Mouse (Mus musculus) right cerebral cortex, postnatal 4 days (tissue): ENCODE measurements around the gene Tsks.
A peak's percentile ranks its signal among the peaks of the same experiment; 100 is the strongest.

ENCODE experiments used
- DNase-seq: peaks from one replicate; pipeline ENCODE4 v3.0.0-alpha.2; 2022

Tsks gene

DNA sequence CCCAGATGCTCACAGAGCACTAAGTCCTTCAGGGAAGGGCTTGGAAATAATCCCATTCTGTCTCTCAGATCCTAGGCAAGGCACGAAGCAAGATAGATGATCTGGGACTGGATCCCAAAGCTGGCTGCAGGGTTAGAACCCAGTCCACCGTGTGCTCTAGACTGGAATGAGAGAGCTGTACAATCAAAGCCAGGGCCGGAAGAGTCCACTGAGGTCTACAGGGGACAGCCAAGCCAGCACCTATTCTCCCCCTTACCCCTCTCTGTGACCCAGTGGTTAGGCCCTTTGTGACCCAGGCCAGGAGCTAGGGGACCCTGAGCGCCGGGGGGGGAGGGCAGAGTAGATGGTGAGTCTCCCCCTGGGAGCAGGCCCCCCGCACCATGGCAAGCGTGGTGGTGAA is at the start of gene Tsks:
Gene Tsks, plus strand, starts transcription at position 301 of the 400 bp plus-strand sequence.
- no peak for DNase-seq

DNA sequence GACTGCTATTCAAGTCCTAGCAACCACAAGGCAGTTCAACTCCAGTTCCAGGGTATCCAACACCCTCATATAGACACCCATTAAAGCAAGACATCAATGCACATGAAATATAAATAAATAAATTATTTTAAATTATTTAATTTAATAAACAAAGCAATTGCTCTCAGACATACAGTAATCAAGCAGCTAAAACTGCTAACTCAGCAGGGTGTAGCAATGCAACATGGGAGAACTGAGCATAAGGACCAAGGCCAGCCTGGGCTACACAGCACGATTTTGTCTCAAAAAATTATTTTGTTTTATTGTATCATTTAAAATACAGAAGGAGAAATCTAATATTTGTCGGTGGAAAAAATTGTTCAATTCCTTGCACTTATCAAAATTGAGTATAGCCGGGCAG is 48.8 kb upstream of the Tsks start:
- DNase-seq: no peak

DNA sequence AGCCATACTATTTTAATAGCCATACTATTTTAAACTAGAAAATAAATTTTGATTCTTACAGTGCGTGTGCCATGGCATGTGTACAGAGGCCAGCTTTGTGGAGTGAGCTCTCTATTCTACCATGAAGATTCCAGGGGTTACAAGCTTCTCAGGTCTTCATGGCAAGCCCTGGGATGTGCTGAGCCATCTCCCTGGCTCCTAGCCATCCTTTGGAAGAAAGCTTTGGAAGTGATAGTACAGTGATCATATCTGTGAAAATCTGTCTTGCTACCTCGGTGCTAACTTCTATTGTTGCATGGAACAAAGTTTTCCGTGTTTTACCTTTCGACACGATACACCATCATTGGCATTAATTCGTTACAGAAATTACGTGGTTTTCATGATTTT is 47.8 kb upstream of the Tsks start:
- DNase-seq: no peak

DNA sequence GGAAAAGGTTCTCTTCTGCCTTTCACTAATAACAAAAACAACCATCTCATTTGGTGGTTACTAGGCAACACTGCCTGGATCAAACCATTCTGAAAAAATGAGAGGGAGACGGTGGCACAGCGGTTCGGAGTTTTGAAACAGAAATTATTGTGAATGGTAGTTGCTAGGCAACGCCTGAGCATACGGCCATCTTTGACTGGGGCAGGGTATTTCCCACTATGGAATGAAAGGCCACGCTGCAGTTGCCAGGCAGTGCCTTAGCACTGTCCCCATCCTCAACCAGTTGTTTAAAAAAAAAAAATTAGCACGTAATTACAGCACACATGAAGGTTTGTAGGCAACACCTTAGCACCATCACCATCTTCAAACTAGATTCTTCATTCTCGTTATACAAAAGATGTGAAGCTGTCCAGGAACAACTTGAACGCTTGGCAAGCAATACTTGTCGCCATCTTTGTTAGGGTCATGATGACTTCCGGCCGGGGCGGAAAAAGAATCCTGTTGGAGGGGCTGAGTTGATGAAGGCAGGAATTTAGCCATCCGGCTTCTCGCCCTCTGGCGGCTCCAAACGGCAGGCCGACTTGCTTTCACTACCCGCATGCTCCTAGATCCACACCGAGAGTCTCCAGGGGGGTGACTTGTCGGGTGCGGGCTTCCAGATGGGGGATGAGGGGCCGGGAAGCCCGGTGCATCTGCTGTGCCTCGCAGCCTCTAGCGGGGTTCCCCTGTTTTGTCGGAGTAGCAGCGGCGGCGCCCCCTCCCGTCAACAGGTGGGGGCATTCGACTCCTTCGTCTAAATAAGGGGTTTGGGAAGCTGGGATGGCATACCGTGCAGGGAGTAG is 47.2 kb upstream of the Tsks start, which contains the start of gene Fuz:
Gene Fuz, plus strand, starts transcription at position 487 of the 842 bp plus-strand sequence.
- peak; percentile 84 for DNase-seq

DNA sequence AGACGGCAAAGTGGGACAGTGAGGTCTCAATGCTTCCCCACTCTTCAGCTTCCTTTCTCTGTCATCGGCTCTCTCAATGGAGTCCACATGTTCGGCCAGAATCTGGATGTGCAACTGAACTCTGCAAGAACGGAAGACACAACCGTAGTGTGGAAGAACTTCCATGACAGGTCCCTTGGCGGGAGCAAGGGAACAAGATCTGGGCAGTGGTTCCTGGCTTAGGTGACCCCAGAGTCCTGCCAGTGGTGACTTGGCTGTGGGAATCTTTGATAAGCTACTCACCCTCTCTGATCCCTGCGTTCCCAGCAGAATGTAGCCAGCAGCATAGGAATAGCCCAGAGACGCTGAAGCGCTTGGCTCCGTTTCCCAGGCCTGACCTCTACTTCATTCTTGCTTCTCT is 46.5 kb upstream of the Tsks start:
- no peak for DNase-seq

GRCm38 (mm10) chr7:44898607-44899006 is 44.4 kb upstream of the Tsks start:
- DNase-seq: peak; percentile 48

- DNase-seq: no peak
Measured at GRCm38 (mm10) chr7:44900632-44901031, 42.4 kb upstream of the Tsks start.

GRCm38 (mm10) chr7:44901230-44901722 is 41.7 kb upstream of the Tsks start:
- peak; percentile 40 for DNase-seq

DNA sequence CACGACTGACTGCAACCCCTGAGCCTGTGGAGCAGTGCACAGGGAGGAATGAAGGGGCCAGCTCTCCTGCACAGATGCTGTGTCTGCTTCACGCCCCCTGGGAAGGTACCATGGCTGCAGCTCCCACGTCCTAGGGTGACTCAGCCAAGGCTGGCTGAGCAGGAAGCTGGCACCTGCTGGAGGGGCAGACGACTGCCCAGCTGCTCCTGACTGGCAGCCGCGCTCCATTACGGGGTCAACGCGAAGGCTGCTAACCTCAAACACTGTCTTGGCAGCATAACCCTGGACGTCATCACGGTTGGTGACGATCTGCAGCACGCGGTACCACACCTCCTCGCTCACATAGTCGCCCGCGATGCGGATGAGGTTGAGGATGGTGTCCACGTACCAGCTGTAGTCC is 37.6 kb upstream of the Tsks start:
- no peak for DNase-seq

DNA sequence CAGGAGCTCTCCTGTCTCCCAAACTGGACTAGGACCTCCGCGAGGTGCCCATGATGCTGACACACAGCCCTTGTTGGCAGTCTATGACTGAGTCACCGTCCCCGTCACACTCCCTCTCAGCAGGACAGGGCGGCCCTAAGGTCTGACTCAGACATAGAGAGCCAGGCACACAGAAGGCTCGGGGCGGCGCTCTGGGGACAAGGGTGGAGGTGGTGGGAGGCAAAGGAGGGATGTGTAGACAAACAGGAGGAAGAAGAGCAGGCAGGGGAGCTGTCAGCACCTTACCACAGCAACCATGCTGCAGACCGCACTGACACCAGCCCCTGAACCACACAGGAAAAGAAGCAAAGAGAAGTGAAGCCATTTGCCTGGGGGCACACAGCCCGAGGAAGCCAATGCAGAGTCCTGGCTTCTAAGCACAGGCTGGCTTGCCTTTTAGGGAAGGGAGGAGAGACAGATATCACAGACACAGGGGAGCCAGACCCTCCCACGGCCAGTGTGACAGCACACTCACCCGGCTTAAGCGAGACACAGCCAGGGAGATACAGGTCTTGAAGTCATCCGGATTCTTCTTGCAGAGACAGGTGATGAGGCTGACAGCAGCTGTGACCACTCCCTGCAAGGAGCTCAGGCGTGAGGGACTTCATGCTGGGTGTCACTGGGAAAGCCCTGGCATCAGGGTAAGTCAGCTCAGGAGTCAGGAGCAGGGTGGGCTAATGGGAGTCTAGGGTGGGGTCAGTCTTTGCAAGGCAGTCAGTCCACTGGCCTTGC is 34.1 kb upstream of the Tsks start:
- DNase-seq: no peak

- DNase-seq: no peak
Measured at GRCm38 (mm10) chr7:44914396-44914795, 28.6 kb upstream of the Tsks start.

- DNase-seq: no peak
Measured at GRCm38 (mm10) chr7:44915314-44915713, 27.7 kb upstream of the Tsks start.

GRCm38 (mm10) chr7:44916191-44916590 is 26.8 kb upstream of the Tsks start:
- no peak for DNase-seq

GRCm38 (mm10) chr7:44916881-44917280 is 26.1 kb upstream of the Tsks start:
- no peak for DNase-seq

DNA sequence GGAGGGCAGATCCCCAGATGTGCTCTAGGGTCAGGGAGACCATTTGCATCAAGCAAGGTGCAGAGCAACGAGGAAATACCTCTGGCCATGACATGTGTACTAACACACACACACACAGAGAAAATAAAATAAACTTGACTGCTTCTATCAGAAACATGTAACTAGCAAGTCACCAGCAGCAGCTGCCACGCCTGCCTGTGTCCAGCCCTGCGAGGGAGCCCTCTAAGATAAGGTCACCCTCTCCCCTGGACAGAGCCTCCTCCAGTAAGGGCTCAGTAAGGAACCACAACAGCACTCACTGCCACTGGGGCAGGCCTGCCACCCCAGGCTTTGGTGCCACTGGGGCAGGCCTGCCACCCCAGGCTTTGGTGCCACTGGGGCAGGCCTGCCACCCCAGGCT is 24.8 kb upstream of the Tsks start:
- no peak for DNase-seq

DNA sequence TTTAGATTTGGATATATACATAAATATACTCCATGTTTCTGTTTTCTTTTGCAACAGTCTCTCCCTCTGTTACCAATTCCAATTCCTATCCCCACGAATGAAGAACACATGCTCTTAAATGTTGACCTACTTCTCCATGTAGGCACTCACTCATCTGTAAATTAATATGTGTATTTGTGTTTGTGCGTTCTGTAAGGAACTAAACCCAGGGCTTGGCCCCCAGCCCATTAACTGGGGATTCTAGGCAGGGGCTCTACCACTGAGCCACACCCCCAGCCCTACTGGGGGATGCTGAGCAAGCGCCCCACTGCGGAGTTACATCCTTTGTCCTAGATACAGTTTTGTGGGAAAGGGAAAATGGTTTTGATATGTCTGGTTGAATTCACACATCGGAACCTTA is 23.9 kb upstream of the Tsks start:
- no peak for DNase-seq

DNA sequence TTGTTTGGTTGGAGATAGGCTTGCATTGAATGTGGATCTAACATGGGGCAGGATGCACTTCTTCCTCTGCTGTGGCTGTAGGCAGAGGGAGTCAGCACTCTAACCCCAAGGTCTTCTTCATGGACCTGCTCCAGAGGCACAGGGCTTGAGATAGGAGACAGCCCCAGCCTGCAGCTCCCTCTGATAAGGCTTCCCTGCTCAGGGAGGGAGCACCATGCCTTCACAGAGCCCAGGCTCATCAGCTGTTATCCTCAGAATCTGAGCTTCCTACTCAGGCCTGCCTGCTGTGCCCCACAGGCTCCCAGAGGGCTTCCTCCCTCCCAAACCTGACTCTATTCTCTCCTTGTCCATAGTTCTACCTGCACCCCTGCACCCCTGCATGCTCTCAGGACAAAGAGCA is 20.5 kb upstream of the Tsks start:
- DNase-seq: no peak

- no peak for DNase-seq
Measured at GRCm38 (mm10) chr7:44925468-44925867, 17.5 kb upstream of the Tsks start.

DNA sequence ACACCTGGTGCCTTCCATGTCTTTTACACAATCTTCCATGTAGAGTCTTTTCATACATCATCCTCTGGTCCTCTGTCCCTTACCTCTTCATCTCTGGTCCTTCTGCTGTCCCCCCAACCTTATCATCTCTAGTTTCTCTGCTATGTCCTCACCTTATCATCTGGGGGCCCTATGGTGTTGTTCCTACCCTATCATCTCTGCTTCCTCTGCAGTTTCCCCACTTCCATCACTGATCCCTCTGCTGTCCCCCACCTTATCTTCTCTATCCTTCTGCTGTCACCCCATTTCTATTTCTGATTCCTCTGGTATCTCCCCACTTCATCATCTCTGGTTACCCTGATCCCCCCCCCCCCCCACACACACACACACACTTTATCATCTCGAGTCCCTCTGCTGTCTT is 14.4 kb upstream of the Tsks start:
- DNase-seq: no peak

- DNase-seq: peak; percentile 95
Measured at GRCm38 (mm10) chr7:44929204-44930151, 13.5 kb upstream of the Tsks start, which contains the start of gene Ap2a1. Gene Ap2a1 (minus strand): TSS chr7:44929496.

GRCm38 (mm10) chr7:44938680-44939079 is 4.3 kb upstream of the Tsks start:
- no peak for DNase-seq

GRCm38 (mm10) chr7:44949922-44950321 is 6.9 kb downstream of the Tsks start:
- DNase-seq: no peak

DNA sequence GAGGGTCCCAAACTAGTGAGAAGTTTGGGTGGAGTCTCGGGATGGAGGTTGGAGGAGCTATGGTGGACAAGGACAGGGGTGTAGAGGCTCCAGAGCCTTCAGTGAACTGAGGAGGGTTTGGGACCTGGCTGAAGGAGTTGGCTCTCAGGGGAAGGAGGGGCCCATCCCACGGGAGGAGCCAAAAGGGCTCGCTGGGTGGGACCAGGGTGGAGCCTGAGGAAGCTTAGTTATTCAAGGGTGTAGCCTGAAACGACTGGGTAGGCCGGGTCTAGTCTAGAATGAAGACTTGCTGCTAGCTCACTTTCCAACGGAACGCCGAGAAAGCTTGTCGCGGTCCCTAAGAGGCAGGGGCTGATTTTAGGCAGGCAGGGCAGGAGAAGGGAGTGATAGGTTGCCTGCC is 9.0 kb downstream of the Tsks start:
- DNase-seq: no peak
